Mouse (Mus musculus): ENCODE results near the gene Dmc1.

The Dmc1 gene

GRCm38 (mm10) chr15:79606161-79606560 is 1.3 kb upstream of the Dmc1 start:
- DNase-seq (ENCODE audit: low read depth, low spot score): no peak
- Histone ChIP-seq H3K36me3 (ENCODE audit: control insufficient read depth, insufficient read depth, low read length, poor library complexity, severe bottlenecking) (no peaks in the 10 kb centered on the region), H3K27me3 (ENCODE audit: control insufficient read depth, insufficient read depth, low read length, poor library complexity, severe bottlenecking) (no peaks in the 10 kb centered on the region)

DNA sequence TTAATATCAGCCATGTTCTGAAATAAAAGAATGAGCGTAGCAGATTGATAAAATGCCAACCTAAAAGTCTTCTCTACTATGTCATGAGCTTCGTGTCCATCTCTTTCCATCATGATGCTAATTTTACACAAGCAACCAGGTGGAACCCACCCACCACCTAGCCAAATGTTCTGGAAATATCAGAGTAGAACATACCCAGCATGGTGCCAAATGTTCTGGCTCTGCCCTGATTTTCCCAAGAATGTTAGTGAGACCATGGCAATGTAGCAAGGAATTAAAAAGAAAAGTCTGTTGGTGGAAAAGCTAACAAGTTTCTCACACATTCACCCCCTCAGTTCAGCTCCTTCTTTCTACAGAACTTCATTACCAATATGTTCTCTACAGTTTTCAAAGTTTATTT is 4.7 kb downstream of the Dmc1 start:
- DNase-seq (ENCODE audit: low read depth, low spot score): no peak
- H3K27me3 ChIP-seq (ENCODE audit: control insufficient read depth, insufficient read depth, low read length, poor library complexity, severe bottlenecking): no peaks in the 10 kb centered on the region
- no peaks in the 10 kb centered on the region for H3K36me3 ChIP-seq (ENCODE audit: control insufficient read depth, insufficient read depth, low read length, poor library complexity, severe bottlenecking)

DNA sequence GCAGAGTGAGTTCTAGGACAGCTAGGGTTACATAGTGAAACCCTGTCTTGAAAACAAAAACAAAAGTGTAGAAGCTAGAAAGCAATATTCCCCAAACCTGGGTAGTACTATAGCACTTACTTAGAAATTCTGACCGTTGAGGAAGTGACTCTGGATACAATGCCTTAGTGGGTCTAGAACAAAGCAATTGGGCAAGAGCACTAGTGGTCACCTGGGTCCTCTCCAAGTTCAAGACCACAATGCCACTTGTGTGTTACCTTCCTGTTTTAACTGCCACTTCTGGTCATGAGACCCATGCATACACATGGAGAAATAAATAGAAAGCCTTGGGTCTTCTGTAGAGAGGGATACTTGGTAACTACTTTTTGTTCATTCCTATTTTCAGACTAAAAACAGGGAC is 6.2 kb downstream of the Dmc1 start:
- Histone ChIP-seq H3K27me3 (ENCODE audit: control insufficient read depth, insufficient read depth, low read length, poor library complexity, severe bottlenecking) (no peaks in the 10 kb centered on the region), H3K36me3 (ENCODE audit: control insufficient read depth, insufficient read depth, low read length, poor library complexity, severe bottlenecking) (no peaks in the 10 kb centered on the region)
- DNase-seq (ENCODE audit: low read depth, low spot score): no peak

DNA sequence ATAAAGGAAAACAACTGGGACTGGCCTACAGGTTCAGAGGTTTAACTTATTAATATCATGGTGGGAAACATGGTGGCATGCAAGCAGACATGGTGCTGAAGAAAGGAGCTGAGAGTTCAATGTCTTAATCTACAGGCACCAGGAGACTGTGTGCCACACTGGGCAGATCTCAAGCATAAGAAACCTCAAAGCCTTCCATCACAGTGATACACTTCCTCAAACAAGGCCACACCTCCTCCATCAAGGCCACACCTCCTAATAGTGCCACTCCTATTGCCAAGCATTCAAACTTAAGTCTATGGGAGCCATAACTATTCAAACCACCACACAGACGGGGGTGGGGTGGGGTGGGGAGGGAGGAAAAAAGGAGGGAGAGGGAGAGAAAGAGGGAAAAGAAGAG is 23.3 kb downstream of the Dmc1 start:
- peak; percentile 3 for DNase-seq (ENCODE audit: low read depth, low spot score)
- Histone ChIP-seq H3K27me3 (ENCODE audit: control insufficient read depth, insufficient read depth, low read length, poor library complexity, severe bottlenecking) (no peaks in the 10 kb centered on the region), H3K36me3 (ENCODE audit: control insufficient read depth, insufficient read depth, low read length, poor library complexity, severe bottlenecking) (no peaks in the 10 kb centered on the region)

GRCm38 (mm10) chr15:79577671-79578426 is 27.1 kb downstream of the Dmc1 start:
- no peaks in the 10 kb centered on the region for H3K27me3 ChIP-seq (ENCODE audit: control insufficient read depth, insufficient read depth, low read length, poor library complexity, severe bottlenecking)
- H3K36me3 ChIP-seq (ENCODE audit: control insufficient read depth, insufficient read depth, low read length, poor library complexity, severe bottlenecking): no peaks in the 10 kb centered on the region
- no peak for DNase-seq (ENCODE audit: low read depth, low spot score)

- Histone ChIP-seq H3K27me3 (ENCODE audit: control insufficient read depth, insufficient read depth, low read length, poor library complexity, severe bottlenecking) (no peaks in the 10 kb centered on the region), H3K36me3 (ENCODE audit: control insufficient read depth, insufficient read depth, low read length, poor library complexity, severe bottlenecking) (no peaks in the 10 kb centered on the region)
- no peak for DNase-seq (ENCODE audit: low read depth, low spot score)
These were observed 28.0 kb downstream of the Dmc1 start for GRCm38 (mm10) chr15:79576947-79577346.

- no peak for DNase-seq (ENCODE audit: low read depth, low spot score)
- Histone ChIP-seq H3K27me3 (ENCODE audit: control insufficient read depth, insufficient read depth, low read length, poor library complexity, severe bottlenecking) (no peaks in the 10 kb centered on the region), H3K36me3 (ENCODE audit: control insufficient read depth, insufficient read depth, low read length, poor library complexity, severe bottlenecking) (no peaks in the 10 kb centered on the region)
These were observed 29.2 kb downstream of the Dmc1 start for GRCm38 (mm10) chr15:79575543-79576222.

DNA sequence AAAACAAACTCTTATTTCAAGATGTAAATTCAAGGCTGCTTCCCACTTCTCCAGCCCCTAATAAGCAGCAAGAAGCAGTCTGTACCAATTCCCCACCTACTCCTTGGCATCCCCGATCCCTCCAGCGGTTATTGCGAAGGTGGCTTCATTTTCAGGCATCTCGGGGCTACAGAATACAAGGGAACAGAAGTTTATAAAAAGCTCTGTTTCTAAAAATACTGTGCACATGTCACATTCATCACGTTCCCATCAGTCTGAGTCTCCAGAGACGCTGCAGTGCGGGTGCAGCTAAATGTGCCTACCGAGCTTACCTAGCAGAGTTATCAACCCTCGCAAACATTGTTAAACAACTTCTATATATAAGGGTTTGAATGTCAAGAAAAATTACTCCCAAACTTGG is 42.5 kb downstream of the Dmc1 start:
- no peak for DNase-seq (ENCODE audit: low read depth, low spot score)
- Histone ChIP-seq H3K27me3 (ENCODE audit: control insufficient read depth, insufficient read depth, low read length, poor library complexity, severe bottlenecking) (peaks cover 2% of the 10 kb centered on the region; the same call in 1 of the 2 replicates), H3K36me3 (ENCODE audit: control insufficient read depth, insufficient read depth, low read length, poor library complexity, severe bottlenecking) (no peaks in the 10 kb centered on the region)

DNA sequence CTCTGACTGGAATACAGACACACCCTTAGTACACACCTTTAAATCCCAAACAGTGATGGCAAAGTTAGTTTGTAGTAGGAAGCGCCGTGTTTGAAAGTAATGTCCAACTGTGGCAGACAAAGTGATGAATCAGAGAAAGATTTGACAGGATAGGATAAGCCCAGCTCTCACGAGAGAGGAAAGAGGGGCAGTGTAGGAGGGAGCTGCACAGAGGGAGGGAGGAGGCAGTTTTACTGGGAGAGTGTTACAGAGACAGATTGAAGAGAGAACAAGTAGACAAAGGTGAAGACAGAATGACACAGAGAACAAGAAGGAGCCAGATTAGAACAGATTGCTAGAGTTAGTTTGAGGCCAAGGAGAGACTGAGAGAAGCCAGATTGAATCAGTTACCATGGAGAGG is 45.3 kb downstream of the Dmc1 start:
- DNase-seq (ENCODE audit: low read depth, low spot score): no peak
- Histone ChIP-seq H3K27me3 (ENCODE audit: control insufficient read depth, insufficient read depth, low read length, poor library complexity, severe bottlenecking) (peaks cover 2% of the 10 kb centered on the region; the same call in 1 of the 2 replicates), H3K36me3 (ENCODE audit: control insufficient read depth, insufficient read depth, low read length, poor library complexity, severe bottlenecking) (no peaks in the 10 kb centered on the region)

- H3K27me3 ChIP-seq (ENCODE audit: control insufficient read depth, insufficient read depth, low read length, poor library complexity, severe bottlenecking): no peaks in the 10 kb centered on the region
- DNase-seq (ENCODE audit: low read depth, low spot score): no peak
- no peaks in the 10 kb centered on the region for H3K36me3 ChIP-seq (ENCODE audit: control insufficient read depth, insufficient read depth, low read length, poor library complexity, severe bottlenecking)
These were observed 52.3 kb downstream of the Dmc1 start for GRCm38 (mm10) chr15:79552566-79552965.

GRCm38 (mm10) chr15:79548226-79548625 is 56.7 kb downstream of the Dmc1 start:
- H3K27me3 ChIP-seq (ENCODE audit: control insufficient read depth, insufficient read depth, low read length, poor library complexity, severe bottlenecking): no peaks in the 10 kb centered on the region
- peaks cover 6% of the 10 kb centered on the region; the same call in 1 of the 2 replicates for H3K36me3 ChIP-seq (ENCODE audit: control insufficient read depth, insufficient read depth, low read length, poor library complexity, severe bottlenecking)
- DNase-seq (ENCODE audit: low read depth, low spot score): no peak

- no peak for DNase-seq (ENCODE audit: low read depth, low spot score)
- no peaks in the 10 kb centered on the region for H3K27me3 ChIP-seq (ENCODE audit: control insufficient read depth, insufficient read depth, low read length, poor library complexity, severe bottlenecking)
- peaks cover 7% of the 10 kb centered on the region; the same call in 1 of the 2 replicates for H3K36me3 ChIP-seq (ENCODE audit: control insufficient read depth, insufficient read depth, low read length, poor library complexity, severe bottlenecking)
These were observed 57.6 kb downstream of the Dmc1 start for GRCm38 (mm10) chr15:79547289-79547820.

DNA sequence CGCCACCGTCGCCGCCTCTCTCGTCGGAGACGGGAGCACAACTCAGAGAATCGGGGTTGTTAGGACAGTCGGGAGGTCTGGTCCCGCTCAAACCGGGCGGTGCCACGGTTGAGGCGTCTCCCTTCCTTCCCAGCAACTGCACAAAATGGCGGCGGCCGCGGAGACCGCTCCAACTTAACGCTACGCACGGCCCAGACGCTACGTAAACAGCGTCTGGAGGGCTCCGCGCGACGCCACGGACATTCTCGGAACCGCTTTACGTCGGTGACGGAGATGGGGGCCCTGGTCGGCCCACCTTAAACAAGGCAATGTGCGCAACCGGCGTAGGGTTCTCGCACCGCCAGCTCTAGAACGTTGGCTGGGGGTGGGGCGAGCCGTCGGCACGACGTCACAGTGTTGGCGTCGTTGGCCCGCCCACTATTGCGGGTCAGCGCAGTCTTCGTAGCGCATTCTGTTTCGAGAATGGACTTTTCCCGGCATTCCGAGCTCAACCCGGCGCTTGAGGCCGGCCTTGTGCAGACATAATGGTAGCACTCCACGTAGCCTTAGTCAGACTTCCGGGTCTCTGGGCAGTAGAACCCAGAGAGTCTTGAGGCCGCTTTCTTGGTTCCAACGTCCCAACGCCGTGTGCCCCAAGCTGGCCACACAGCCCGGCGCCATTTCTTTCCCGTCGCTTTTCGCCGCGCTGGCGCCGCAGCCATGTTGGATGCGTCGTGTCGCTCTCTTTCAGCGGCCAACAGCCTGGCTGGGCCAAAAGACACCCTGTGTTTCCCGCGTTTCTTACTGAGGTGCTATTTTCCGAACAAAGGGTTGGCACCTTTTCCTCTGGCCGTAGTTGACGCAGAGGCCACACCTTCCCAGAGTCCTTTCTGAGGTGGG is 58.3 kb downstream of the Dmc1 start, which contains the start of gene Ddx17:
Gene Ddx17, minus strand, starts transcription at position 332 of the 879 bp plus-strand sequence.
- Histone ChIP-seq H3K27me3 (ENCODE audit: control insufficient read depth, insufficient read depth, low read length, poor library complexity, severe bottlenecking) (no peaks in the 10 kb centered on the region), H3K36me3 (ENCODE audit: control insufficient read depth, insufficient read depth, low read length, poor library complexity, severe bottlenecking) (peaks cover 7% of the 10 kb centered on the region; the same call in 1 of the 2 replicates)
- peak; percentile 98 for DNase-seq (ENCODE audit: low read depth, low spot score)

DNA sequence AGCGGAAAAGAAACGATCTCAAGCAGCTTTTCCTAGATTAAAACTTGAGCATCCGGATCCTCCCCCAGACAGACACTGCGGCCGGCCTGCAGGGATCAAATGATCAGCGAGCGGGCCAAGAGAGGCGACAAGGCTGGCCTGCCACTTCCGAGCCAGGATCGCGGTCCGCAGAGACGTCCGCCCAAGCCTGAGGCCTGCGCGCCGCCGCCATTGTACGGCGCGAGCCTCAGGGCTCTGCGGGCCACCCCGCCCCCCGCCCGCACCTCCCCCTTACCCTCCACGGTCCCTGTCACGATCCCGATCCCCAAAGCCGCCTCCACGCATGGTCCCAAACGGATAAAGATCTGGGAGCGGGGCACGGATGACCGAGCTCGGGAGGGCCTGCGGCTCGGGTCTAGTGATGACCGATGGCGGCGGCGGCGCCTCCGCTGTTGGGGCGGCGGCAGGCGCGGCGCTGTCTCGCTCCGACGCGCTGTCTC is 58.9 kb downstream of the Dmc1 start:
- DNase-seq (ENCODE audit: low read depth, low spot score): no peak
- H3K27me3 ChIP-seq (ENCODE audit: control insufficient read depth, insufficient read depth, low read length, poor library complexity, severe bottlenecking): no peaks in the 10 kb centered on the region
- H3K36me3 ChIP-seq (ENCODE audit: control insufficient read depth, insufficient read depth, low read length, poor library complexity, severe bottlenecking): peaks cover 7% of the 10 kb centered on the region; the same call in 1 of the 2 replicates

All from splenic B cell, adult 2 months (primary cell).